ENCODE assay signal across 20 mouse cellular contexts in the genomic region with DNA sequence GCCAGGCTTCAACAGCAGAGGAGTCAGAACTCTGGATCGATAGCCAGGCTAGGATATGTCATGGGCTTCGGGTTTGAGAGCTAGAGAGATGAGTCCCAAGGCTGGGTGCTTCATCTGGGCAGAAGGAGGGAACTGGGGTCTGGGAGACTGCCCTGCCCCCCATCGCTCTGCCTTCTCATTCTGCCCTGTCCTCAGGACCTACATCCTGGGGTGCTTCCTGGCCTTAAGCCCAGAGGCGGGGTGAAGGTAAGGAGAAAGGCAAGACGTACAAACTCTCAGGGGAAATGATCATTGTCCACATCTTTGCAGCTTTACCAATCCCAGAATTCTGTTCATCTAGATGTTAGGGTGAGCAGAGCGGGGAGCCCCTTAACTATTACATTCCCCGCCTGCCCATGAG. TPM values are rescaled to one million over a fixed set of nuclear protein-coding genes. Genes with fewer than 3 reads are reported as not detected.
DNase-seq lines count a peak whose midpoint lies in the region; ATAC-seq and TF ChIP-seq lines count a peak whose summit lies in the region.
"Had no signal": no experiment of that assay in that cellular context is flagged by ENCODE, and none has a peak within 500 bp of the region (broad histone marks: within the 10 kb centered on the region; RNA-seq: fewer than 3 reads in every experiment).

No protein-coding gene starts in this region.

- H3K79me2 ChIP-seq in liver, adult 2 months (ENCODE audit: control insufficient read depth, insufficient read depth, low read length): no peaks in the 10 kb centered on the region
- H3K79me2 ChIP-seq in myocyte (ENCODE audit: control insufficient read depth, insufficient read depth): peaks cover 73% of the 10 kb centered on the region

- H3K27me3 ChIP-seq in embryonic facial prominence, embryonic 13.5 days: no peaks in the 10 kb centered on the region
- no peaks in the 10 kb centered on the region for H3K27me3 ChIP-seq in embryonic facial prominence, embryonic 10.5 days (replicated peaks; ENCODE audit: low read depth, poor library complexity, severe bottlenecking)
- no peaks in the 10 kb centered on the region for H3K27me3 ChIP-seq in heart, postnatal 0 days (ENCODE audit: control insufficient read depth, insufficient read depth, low read length)
- no peaks in the 10 kb centered on the region for H3K27me3 ChIP-seq in heart, embryonic 11.5 days (ENCODE audit: control insufficient read depth, insufficient read depth, low read length)
- H3K27me3 ChIP-seq in liver, adult 2 months (ENCODE audit: control insufficient read depth, insufficient read depth, low read length): no peaks in the 10 kb centered on the region
- H3K27me3 ChIP-seq in liver, embryonic 12.5 days (replicated peaks): no peaks in the 10 kb centered on the region
- no peaks in the 10 kb centered on the region for H3K27me3 ChIP-seq in myocyte (ENCODE audit: control insufficient read depth, insufficient read depth, insufficient read length)

- H3K4me3 ChIP-seq in embryonic facial prominence, embryonic 13.5 days: no peak overlapping the region
- H3K4me3 ChIP-seq in embryonic facial prominence, embryonic 10.5 days: no peak overlapping the region
- no peak overlapping the region for H3K4me3 ChIP-seq in heart, postnatal 0 days (ENCODE audit: low read depth, low read length)
- no peak overlapping the region for H3K4me3 ChIP-seq in heart, embryonic 11.5 days (ENCODE audit: low read depth, low read length)
- no peak overlapping the region for H3K4me3 ChIP-seq in liver, adult 2 months (ENCODE audit: insufficient read depth, low read depth, low read length)
- H3K4me3 ChIP-seq in liver, embryonic 12.5 days: no peak overlapping the region
- no peak overlapping the region for H3K4me3 ChIP-seq in myocyte
- H3K4me3 ChIP-seq: erythroblast, embryonic 14.5 days; hindbrain, embryonic 10.5 days; megakaryocyte, embryonic 14.5 days had no signal

- no peaks in the 10 kb centered on the region for H3K9me3 ChIP-seq in embryonic facial prominence, embryonic 13.5 days
- peaks cover 5% of the 10 kb centered on the region; the same call in 1 of the 2 replicates for H3K9me3 ChIP-seq in embryonic facial prominence, embryonic 10.5 days
- no peaks in the 10 kb centered on the region for H3K9me3 ChIP-seq in heart, postnatal 0 days (replicated peaks; ENCODE audit: control insufficient read depth, low read length)
- no peaks in the 10 kb centered on the region for H3K9me3 ChIP-seq in heart, embryonic 11.5 days (replicated peaks; ENCODE audit: control insufficient read depth, low read length)
- no peaks in the 10 kb centered on the region for H3K9me3 ChIP-seq in liver, embryonic 12.5 days (replicated peaks)

- no peak for DNase-seq in embryonic facial prominence, embryonic 10.5 days (ENCODE audit: low spot score)
- no peak for DNase-seq in heart, postnatal 0 days (ENCODE audit: low spot score)
- no peak for DNase-seq in liver, adult 2 months (ENCODE audit: extremely low read depth, low read depth, low spot score)
- no peak for DNase-seq in ovary, postnatal 36 days (ENCODE audit: low spot score)
- DNase-seq: cerebellum, adult 11 months; cerebellum, postnatal 14 days; embryo, embryonic 11 days; gastrocnemius, postnatal 36 days; lung, adult 2 months; spleen, adult 18-20 months; thymus, postnatal 25 days had no signal

- peaks cover 74% of the 10 kb centered on the region for H3K36me3 ChIP-seq in embryonic facial prominence, embryonic 13.5 days
- H3K36me3 ChIP-seq in embryonic facial prominence, embryonic 10.5 days (replicated peaks): peaks cover 54% of the 10 kb centered on the region
- peaks cover 44% of the 10 kb centered on the region for H3K36me3 ChIP-seq in heart, postnatal 0 days (replicated peaks; ENCODE audit: control insufficient read depth, insufficient read depth, low read length)
- peaks cover 25% of the 10 kb centered on the region for H3K36me3 ChIP-seq in heart, embryonic 11.5 days (ENCODE audit: control insufficient read depth, insufficient read depth, low read length)
- H3K36me3 ChIP-seq in liver, adult 2 months (ENCODE audit: control insufficient read depth, insufficient read depth, low read length): no peaks in the 10 kb centered on the region
- peaks cover 8% of the 10 kb centered on the region; the same call in 1 of the 2 replicates for H3K36me3 ChIP-seq in liver, embryonic 12.5 days
- peaks cover 46% of the 10 kb centered on the region for H3K36me3 ChIP-seq in myocyte (ENCODE audit: control insufficient read depth, insufficient read depth)

- no peak for TF ChIP-seq POLR2A in liver, adult 2 months (IDR thresholded peaks at IDR 0.05; ENCODE audit: extremely low read depth, insufficient read depth, low read length)
- no peak for TF ChIP-seq POLR2A in myocyte (IDR thresholded peaks at IDR 0.05; ENCODE audit: insufficient read length, low read depth)

- H3ac ChIP-seq in myocyte (ENCODE audit: control insufficient read depth, insufficient read length): no peak overlapping the region

- no peak for TF ChIP-seq CTCF in heart, postnatal 0 days (IDR thresholded peaks at IDR 0.05; ENCODE audit: low read depth)
- TF ChIP-seq CTCF in liver, adult 2 months (IDR thresholded peaks at IDR 0.05; ENCODE audit: low read depth, low read length): no peak

- no peak for TF ChIP-seq EP300 in heart, postnatal 0 days (IDR thresholded peaks at IDR 0.05; ENCODE audit: low read depth)

- WGBS in embryonic facial prominence, embryonic 13.5 days: 84% methylated on average over 7 of the region's 7 CpGs
- 82% methylated on average over 7 of the region's 7 CpGs for WGBS in embryonic facial prominence, embryonic 10.5 days
- 66% methylated on average over 7 of the region's 7 CpGs for WGBS in heart, postnatal 0 days
- 80% methylated on average over 7 of the region's 7 CpGs for WGBS in heart, embryonic 11.5 days (ENCODE audit: insufficient replicate concordance)
- WGBS in liver, adult 2 months: 71% methylated on average over 7 of the region's 7 CpGs
- WGBS in liver, embryonic 12.5 days (ENCODE audit: insufficient replicate concordance): 62% methylated on average over 7 of the region's 7 CpGs

- no peak for ATAC-seq in embryonic facial prominence, embryonic 13.5 days (ENCODE audit: insufficient number of reproducible peaks, insufficient read depth, low FRiP score, low TSS enrichment, low read depth)
- ATAC-seq in heart, postnatal 0 days (ENCODE audit: insufficient read depth, low read depth): no peak
- ATAC-seq in heart, embryonic 11.5 days (replicated peaks; ENCODE audit: insufficient number of reproducible peaks, low FRiP score, low TSS enrichment): no peak
- no peak for ATAC-seq in liver, embryonic 12.5 days
- ATAC-seq: forebrain, embryonic 14.5 days had no signal

- H3K27ac ChIP-seq in embryonic facial prominence, embryonic 13.5 days: peak overlapping the region; percentile 39; the same call in 1 of the 2 replicates
- H3K27ac ChIP-seq in embryonic facial prominence, embryonic 10.5 days (replicated peaks): no peak overlapping the region
- peak overlapping the region; percentile 65 for H3K27ac ChIP-seq in heart, postnatal 0 days (ENCODE audit: low read depth)
- no peak overlapping the region for H3K27ac ChIP-seq in heart, embryonic 11.5 days (ENCODE audit: low read depth, low read length)
- peak overlapping the region; percentile 19 for H3K27ac ChIP-seq in liver, adult 2 months (replicated peaks; ENCODE audit: insufficient read depth, low read depth, low read length)
- H3K27ac ChIP-seq in liver, embryonic 12.5 days: no peak overlapping the region
- H3K27ac ChIP-seq: hindbrain, embryonic 10.5 days had no signal

- no peak overlapping the region for H3K4me2 ChIP-seq in embryonic facial prominence, embryonic 13.5 days
- peak overlapping the region; percentile 10; the same call in 1 of the 2 replicates for H3K4me2 ChIP-seq in heart, postnatal 0 days (ENCODE audit: low read depth, low read length)
- H3K4me2 ChIP-seq in heart, embryonic 11.5 days: no peak overlapping the region
- H3K4me2 ChIP-seq in liver, embryonic 12.5 days: no peak overlapping the region
- peak overlapping the region; percentile 95 for H3K4me2 ChIP-seq in myocyte (ENCODE audit: low read depth)

- H3K9ac ChIP-seq in embryonic facial prominence, embryonic 13.5 days: no peak overlapping the region
- H3K9ac ChIP-seq in heart, postnatal 0 days (replicated peaks; ENCODE audit: low read depth, low read length): no peak overlapping the region
- no peak overlapping the region for H3K9ac ChIP-seq in heart, embryonic 11.5 days (ENCODE audit: low read depth, low read length)
- H3K9ac ChIP-seq in liver, adult 2 months (ENCODE audit: low read depth, low read length): no peak overlapping the region
- H3K9ac ChIP-seq in liver, embryonic 12.5 days: no peak overlapping the region

- H3K4me1 ChIP-seq in embryonic facial prominence, embryonic 13.5 days: peaks cover 48% of the 10 kb centered on the region
- peaks cover 19% of the 10 kb centered on the region for H3K4me1 ChIP-seq in embryonic facial prominence, embryonic 10.5 days
- H3K4me1 ChIP-seq in heart, postnatal 0 days (ENCODE audit: control insufficient read depth, insufficient read depth): peaks cover 41% of the 10 kb centered on the region
- peaks cover 41% of the 10 kb centered on the region for H3K4me1 ChIP-seq in heart, embryonic 11.5 days (ENCODE audit: control insufficient read depth, insufficient read depth, low read length)
- H3K4me1 ChIP-seq in liver, adult 2 months (ENCODE audit: control insufficient read depth, insufficient read depth, low read length): peaks cover 2% of the 10 kb centered on the region; the same call in 1 of the 2 replicates
- H3K4me1 ChIP-seq in liver, embryonic 12.5 days: peaks cover 24% of the 10 kb centered on the region

RNA-seq across cellular contexts. Expression of gene Sparc, which starts 10.9 kb away (rescaled TPM):
- polyA plus RNA-seq in embryonic facial prominence, embryonic 13.5 days (2015; fragmentation: Nextera tagmentation; extraction: Ambion mirVana): 1,239 and 1,279 TPM in 2 replicates
- polyA plus RNA-seq in embryonic facial prominence, embryonic 10.5 days (2016; fragmentation: Nextera tagmentation; extraction: Ambion mirVana): 269 and 310 TPM in 2 replicates
- 829 and 887 TPM in 2 replicates for total RNA-seq in heart, postnatal 0 days (2014; rRNA removed; ENCODE audit: low replicate concordance)
- 1,674 and 1,711 TPM in 2 replicates for polyA plus RNA-seq in heart, postnatal 0 days (2015; fragmentation: Nextera tagmentation; extraction: Ambion mirVana)
- polyA plus RNA-seq in heart, embryonic 11.5 days (2014; fragmentation: Nextera tagmentation; extraction: Ambion mirVana): 1,182 and 1,259 TPM in 2 replicates
- 28.0 and 41.7 TPM in 2 replicates for total RNA-seq in liver, adult 2 months (2014; rRNA removed)
- 110 and 128 TPM in 2 replicates for polyA plus RNA-seq in liver, adult 2 months (2012; rRNA removed)
- polyA plus RNA-seq in liver, embryonic 12.5 days (2016; fragmentation: Nextera tagmentation; extraction: Ambion mirVana): 167 and 173 TPM in 2 replicates
- polyA plus RNA-seq in myocyte (2012; fragmentation: generic; extraction: Trizol): 1,961 TPM
- total RNA-seq: MEL had no signal

RNA-seq across cellular contexts. Expression of gene Atox1, which starts 49.0 kb away (rescaled TPM):
- 386 and 443 TPM in 2 replicates for polyA plus RNA-seq in embryonic facial prominence, embryonic 13.5 days (2015; fragmentation: Nextera tagmentation; extraction: Ambion mirVana)
- polyA plus RNA-seq in embryonic facial prominence, embryonic 10.5 days (2016; fragmentation: Nextera tagmentation; extraction: Ambion mirVana): 266 and 285 TPM in 2 replicates
- total RNA-seq in heart, postnatal 0 days (2014; rRNA removed; ENCODE audit: low replicate concordance): 262 and 340 TPM in 2 replicates
- polyA plus RNA-seq in heart, postnatal 0 days (2015; fragmentation: Nextera tagmentation; extraction: Ambion mirVana): 346 and 351 TPM in 2 replicates
- 273 and 292 TPM in 2 replicates for polyA plus RNA-seq in heart, embryonic 11.5 days (2014; fragmentation: Nextera tagmentation; extraction: Ambion mirVana)
- 220 and 227 TPM in 2 replicates for total RNA-seq in liver, adult 2 months (2014; rRNA removed)
- 358 and 464 TPM in 2 replicates for polyA plus RNA-seq in liver, adult 2 months (2012; rRNA removed)
- polyA plus RNA-seq in liver, embryonic 12.5 days (2016; fragmentation: Nextera tagmentation; extraction: Ambion mirVana): 203 and 210 TPM in 2 replicates
- polyA plus RNA-seq in myocyte (2012; fragmentation: generic; extraction: Trizol): 264 TPM

RNA-seq across cellular contexts. Expression of gene G3bp1, which starts 57.5 kb away (rescaled TPM):
- 189 and 214 TPM in 2 replicates for polyA plus RNA-seq in embryonic facial prominence, embryonic 13.5 days (2015; fragmentation: Nextera tagmentation; extraction: Ambion mirVana)
- 282 and 290 TPM in 2 replicates for polyA plus RNA-seq in embryonic facial prominence, embryonic 10.5 days (2016; fragmentation: Nextera tagmentation; extraction: Ambion mirVana)
- total RNA-seq in heart, postnatal 0 days (2014; rRNA removed; ENCODE audit: low replicate concordance): 48.5 and 70.6 TPM in 2 replicates
- polyA plus RNA-seq in heart, postnatal 0 days (2015; fragmentation: Nextera tagmentation; extraction: Ambion mirVana): 58.0 and 59.4 TPM in 2 replicates
- polyA plus RNA-seq in heart, embryonic 11.5 days (2014; fragmentation: Nextera tagmentation; extraction: Ambion mirVana): 125 and 133 TPM in 2 replicates
- 15.7 and 19.5 TPM in 2 replicates for total RNA-seq in liver, adult 2 months (2014; rRNA removed)
- 13.6 and 14.0 TPM in 2 replicates for polyA plus RNA-seq in liver, adult 2 months (2012; rRNA removed)
- 136 TPM in 2 replicates for polyA plus RNA-seq in liver, embryonic 12.5 days (2016; fragmentation: Nextera tagmentation; extraction: Ambion mirVana)
- polyA plus RNA-seq in myocyte (2012; fragmentation: generic; extraction: Trizol): 52.2 TPM

Comparison
In these comparisons a context has a peak if more than half of its experiments do, and no peak if none do; other contexts are left out.
1. H3K27ac ChIP-seq: peak in embryonic facial prominence, embryonic 13.5 days (single experiment), heart, postnatal 0 days (single experiment) and liver, adult 2 months (single experiment); none in embryonic facial prominence, embryonic 10.5 days (single experiment), heart, embryonic 11.5 days (single experiment) and liver, embryonic 12.5 days (single experiment).
2. H3K4me2 ChIP-seq: peak in heart, postnatal 0 days (single experiment) and myocyte (single experiment); none in embryonic facial prominence, embryonic 13.5 days (single experiment), heart, embryonic 11.5 days (single experiment) and liver, embryonic 12.5 days (single experiment).